Mouse (Mus musculus) kidney, adult 9 months (tissue): ENCODE measurements around the gene Tns3.
A peak's percentile ranks its signal among the peaks of the same experiment; 100 is the strongest.
"Not testable (repeated sequence)": the region's sequence is repeated elsewhere in the genome, so short reads cannot be mapped to it uniquely, and the experiment has no call there.

ENCODE experiments used
- DNase-seq: peaks from one replicate; pipeline ENCODE4 v3.0.0; 2022

Tns3 gene

GRCm38 (mm10) chr11:8644272-8644671 lies 20.1 kb downstream of the Tns3 start:
- DNase-seq = no peak

GRCm38 (mm10) chr11:8641634-8642277 lies 22.6 kb downstream of the Tns3 start:
- no peak for DNase-seq

DNA sequence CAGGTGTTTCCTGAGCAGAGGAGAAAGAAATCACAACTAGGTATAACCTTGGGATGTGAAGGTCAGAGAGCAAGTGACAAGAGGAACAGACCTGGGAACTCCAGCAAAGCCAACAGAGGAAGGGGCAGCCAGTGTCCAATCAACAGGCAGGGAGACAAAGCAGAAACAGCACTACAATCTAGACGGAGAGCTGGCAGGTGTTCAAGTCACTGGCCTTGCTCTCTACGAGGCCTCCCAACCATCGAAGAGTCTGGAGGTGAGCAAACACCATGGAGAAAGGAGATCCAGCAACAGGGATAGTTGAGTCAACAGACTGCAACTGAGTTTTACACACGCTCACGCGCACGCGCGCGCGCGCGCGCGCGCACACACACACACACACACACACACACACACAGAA lies 24.6 kb downstream of the Tns3 start:
- DNase-seq = no peak

DNA sequence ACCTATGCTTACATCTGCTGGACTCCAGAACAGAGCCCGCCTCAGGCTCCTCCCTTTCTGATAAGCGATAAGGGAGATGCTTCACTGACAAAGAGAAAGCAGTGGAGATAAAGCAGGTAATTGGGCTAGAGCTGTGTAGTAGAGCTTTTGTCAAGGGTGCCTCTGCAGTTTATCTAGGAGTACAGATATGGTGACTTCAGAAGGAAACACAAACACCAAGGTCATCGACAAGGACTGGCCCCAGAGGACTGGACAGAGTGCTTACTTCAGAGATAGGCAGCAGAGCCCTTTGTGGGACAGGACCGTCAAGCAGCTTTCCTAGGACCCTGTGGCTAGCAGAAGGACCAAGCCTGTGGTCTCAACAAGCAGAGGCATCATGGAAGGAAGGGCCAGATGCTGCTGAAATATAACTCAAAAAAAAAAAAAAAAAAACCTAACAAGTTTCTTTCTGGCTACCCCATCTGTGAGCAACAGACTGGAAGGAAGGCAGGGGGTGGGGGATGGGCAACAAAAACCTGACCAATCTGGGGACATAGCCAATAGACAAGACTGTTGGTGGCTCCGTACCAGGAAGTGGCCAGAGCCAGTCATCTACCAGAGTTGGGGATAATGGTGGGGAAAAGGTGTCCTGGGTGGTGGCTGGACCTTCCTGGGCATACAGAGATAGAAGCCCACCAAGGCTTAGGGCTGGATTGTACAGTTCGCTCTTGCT lies 25.2 kb downstream of the Tns3 start:
- no peak for DNase-seq

GRCm38 (mm10) chr11:8637469-8638447 lies 26.6 kb downstream of the Tns3 start:
- no peak for DNase-seq

- DNase-seq = no peak
These were observed 27.7 kb downstream of the Tns3 start for GRCm38 (mm10) chr11:8636680-8637079.

DNA sequence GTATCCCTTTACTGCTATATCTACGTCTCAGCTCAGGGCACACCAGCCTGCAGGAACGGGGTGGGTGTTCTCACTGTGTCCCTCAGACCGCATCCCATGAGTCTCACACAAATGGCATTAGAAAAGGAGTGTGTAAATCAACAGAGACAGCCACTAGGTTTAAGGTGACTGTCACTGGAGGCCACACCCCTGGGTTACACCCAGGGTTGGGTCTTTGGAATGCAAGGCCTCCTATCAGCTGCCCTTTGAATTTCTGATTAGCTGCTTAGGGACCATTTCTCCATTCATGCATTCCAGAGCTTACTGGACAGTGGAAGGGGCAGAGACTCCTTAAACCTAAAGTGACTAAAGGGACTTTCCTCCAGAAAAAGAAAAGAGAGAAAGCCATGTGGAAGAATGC lies 28.6 kb downstream of the Tns3 start:
- DNase-seq = no peak

GRCm38 (mm10) chr11:8634728-8635410 lies 29.5 kb downstream of the Tns3 start:
- DNase-seq = peak; percentile 94

DNA sequence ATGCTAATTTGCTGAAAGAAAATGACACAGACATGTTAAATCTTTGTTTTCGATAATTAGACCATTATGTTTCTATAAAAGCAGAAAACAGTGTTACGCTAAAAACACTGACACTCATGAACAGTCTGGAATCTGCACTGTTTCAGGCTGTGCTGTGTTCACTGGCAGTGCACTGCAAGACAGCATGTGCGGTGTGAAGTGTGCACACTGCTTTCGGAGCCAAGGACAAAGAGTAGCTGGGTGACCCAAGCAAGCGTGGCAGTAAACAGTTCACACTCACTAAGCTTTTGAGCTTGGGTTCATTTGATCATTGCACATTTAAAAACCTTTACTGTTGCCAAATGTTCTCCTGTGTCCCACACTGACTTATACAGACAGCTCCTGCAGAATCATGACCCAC lies 32.2 kb downstream of the Tns3 start:
- peak; percentile 63 for DNase-seq

- DNase-seq = no peak
These were observed 34.4 kb downstream of the Tns3 start for GRCm38 (mm10) chr11:8629862-8630390.

DNA sequence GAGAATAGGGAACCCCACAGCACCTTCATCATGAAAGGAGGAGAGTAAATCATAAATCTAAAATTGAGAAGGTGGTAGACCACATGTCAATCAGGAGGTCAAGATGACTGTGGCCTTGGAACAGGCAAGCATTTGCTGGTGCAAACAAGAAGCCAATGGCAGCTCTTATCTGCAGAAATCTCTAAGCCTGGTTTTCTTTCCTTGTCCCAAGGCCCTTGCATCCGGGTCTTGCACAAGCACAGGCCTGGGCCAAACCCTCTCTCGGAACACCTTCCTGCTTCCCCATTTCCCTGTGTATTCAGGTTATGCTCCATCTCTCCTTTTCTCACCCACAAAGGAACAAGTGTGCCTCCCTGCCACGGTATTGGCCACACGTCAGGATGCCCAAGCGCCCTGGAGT lies 35.0 kb downstream of the Tns3 start:
- no peak for DNase-seq

- DNase-seq = peak; percentile 67
These were observed 35.5 kb downstream of the Tns3 start for GRCm38 (mm10) chr11:8628846-8629253.

DNA sequence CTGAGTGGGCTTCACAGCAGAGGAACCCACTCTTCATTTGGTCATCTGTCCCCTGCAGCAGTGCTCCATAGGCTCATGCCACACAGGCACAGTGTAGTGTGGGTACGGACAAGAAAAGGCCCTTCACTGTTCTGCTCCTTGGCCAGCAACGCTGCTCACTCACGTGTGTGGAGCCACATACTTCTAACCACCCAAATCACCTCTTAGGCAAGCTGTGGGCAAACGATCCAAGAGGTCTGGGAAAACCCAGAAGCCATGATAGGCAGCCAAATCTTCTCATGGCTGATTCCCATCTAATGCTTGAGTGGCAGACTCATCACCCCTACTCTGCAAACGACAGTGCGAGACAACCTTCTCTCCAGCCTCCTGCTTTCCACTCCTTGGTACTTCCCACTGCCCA lies 37.2 kb downstream of the Tns3 start:
- no peak for DNase-seq

- DNase-seq = no peak
These were observed 37.6 kb downstream of the Tns3 start for GRCm38 (mm10) chr11:8626715-8627114.

GRCm38 (mm10) chr11:8625915-8626604 lies 38.3 kb downstream of the Tns3 start:
- DNase-seq = no peak

- no peak for DNase-seq
These were observed 38.9 kb downstream of the Tns3 start for GRCm38 (mm10) chr11:8625451-8625850.

- DNase-seq = no peak
These were observed 40.0 kb downstream of the Tns3 start for GRCm38 (mm10) chr11:8624179-8624886.

DNA sequence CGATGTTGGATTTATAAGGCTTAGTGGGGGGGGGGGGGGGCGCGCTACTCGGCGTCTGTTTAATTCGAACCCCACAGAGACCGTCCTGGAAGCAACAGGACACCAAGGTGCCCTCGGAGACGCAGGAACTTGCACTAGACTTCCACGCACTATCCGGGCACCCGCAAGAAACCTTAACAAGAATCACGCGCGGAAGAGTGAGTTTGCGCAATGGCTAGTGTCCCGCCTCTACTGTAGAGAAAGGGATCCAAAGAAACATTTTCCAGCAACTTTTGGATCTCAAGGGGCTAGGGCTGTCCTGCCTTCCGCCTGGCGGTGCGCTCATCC lies 40.5 kb downstream of the Tns3 start:
- DNase-seq = no peak

DNA sequence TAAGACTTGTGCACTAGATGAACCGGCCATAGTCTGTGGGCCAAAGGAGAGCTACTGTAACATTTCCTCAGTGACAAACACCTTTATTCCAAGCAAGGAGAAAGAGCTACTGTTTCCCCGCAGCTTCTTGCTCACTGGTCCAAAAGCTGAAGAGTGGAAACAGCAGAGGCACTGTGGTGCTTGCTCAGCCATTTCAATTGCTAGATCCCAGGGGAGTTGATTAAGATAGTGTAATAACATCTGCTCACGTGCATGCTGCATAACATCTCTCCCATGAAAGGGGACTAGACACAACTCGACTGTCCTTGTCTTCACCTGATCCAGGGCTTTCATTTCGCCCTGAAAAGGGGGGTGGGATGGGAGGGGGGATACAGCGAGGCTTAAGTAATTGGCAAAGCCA lies 41.7 kb downstream of the Tns3 start:
- DNase-seq = no peak

- not testable (repeated sequence) for DNase-seq
These were observed 45.2 kb downstream of the Tns3 start for GRCm38 (mm10) chr11:8619111-8619510.

DNA sequence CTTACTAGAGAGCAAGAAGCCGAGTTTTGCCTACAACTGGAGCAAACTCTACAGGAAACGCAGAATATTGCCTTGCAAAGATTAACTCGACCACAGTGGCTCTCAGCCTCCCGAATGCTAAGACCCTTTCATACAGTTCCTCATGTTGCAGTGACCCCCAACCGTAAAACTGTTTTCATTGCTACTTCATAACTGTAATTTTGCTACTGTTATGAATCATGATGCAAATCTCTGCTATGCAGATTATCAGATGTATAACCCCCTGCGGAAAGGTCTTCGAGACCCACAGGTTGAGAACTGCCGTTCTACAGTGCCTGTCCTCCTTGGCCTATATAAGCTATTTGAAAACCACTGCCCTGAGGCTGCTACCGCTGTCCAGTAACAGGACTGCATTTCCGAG lies 46.0 kb downstream of the Tns3 start:
- no peak for DNase-seq

DNA sequence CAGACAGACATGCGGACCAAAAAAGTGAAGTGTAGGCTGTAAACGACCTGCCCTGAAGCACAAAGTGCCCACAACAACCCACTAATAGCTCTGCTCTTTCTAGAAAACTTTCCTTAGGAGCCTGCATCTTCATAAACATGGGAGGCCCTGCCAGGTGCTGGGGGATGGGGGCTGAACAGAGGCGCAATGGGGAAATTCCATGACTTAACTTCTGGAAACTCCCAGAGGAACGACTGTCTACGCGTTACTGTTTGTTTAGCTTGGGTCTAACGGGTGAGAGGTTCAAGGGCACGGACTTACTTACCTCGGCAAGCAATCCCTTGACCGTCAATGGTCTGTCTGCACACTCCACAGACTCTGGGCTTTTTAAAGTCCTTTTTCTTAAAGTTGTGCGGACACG lies 48.9 kb downstream of the Tns3 start:
- no peak for DNase-seq
